Mouse (Mus musculus) limb, embryonic 13.5 days (tissue): Measurements from ENCODE around the gene Cd40lg. TPM values are rescaled to one million over a fixed set of nuclear protein-coding genes. Genes with fewer than 3 reads are reported as not detected.

Experiments used
- polyA plus RNA-seq: library from polyadenylated mRNA; unstranded; fragments of >200 nt; fragmentation: Nextera tagmentation; extraction: Ambion mirVana; gene quantifications from 2 replicates; pipeline ENCODE4 v1.2.1, GENCODE M21; 2015

Gene Cd40lg
- polyA plus RNA-seq, 1 experiment from 2014 or later: not detected

Other genes with a start within 250 kb of the Cd40lg start
- gene Brs3, start 169.1 kb upstream of the Cd40lg start, polyA plus RNA-seq: not detected in 2 replicates
- 89.8 and 91.4 TPM in 2 replicates for gene Htatsf1, start 158.6 kb upstream of the Cd40lg start, polyA plus RNA-seq
- gene Vgll1, start 124.0 kb upstream of the Cd40lg start, polyA plus RNA-seq: 0.69 and 0.70 TPM in 2 replicates
- 8.1 and 9.6 TPM in 2 replicates for gene Arhgef6, start 126.6 kb downstream of the Cd40lg start, polyA plus RNA-seq
- gene Rbmx, start 180.9 kb downstream of the Cd40lg start, polyA plus RNA-seq: 164 and 168 TPM in 2 replicates
- not detected in 2 replicates for gene Gm364, start 197.0 kb downstream of the Cd40lg start, polyA plus RNA-seq